Mouse (Mus musculus): ENCODE measurements around the gene Actn1. TPM values are rescaled to one million over a fixed set of nuclear protein-coding genes. Genes with fewer than 3 reads are reported as not detected.

Gene Actn1
- 80.4 and 81.7 TPM in 2 replicates for polyA plus RNA-seq (2014; fragmentation: Nextera tagmentation; extraction: Ambion mirVana)

DNA sequence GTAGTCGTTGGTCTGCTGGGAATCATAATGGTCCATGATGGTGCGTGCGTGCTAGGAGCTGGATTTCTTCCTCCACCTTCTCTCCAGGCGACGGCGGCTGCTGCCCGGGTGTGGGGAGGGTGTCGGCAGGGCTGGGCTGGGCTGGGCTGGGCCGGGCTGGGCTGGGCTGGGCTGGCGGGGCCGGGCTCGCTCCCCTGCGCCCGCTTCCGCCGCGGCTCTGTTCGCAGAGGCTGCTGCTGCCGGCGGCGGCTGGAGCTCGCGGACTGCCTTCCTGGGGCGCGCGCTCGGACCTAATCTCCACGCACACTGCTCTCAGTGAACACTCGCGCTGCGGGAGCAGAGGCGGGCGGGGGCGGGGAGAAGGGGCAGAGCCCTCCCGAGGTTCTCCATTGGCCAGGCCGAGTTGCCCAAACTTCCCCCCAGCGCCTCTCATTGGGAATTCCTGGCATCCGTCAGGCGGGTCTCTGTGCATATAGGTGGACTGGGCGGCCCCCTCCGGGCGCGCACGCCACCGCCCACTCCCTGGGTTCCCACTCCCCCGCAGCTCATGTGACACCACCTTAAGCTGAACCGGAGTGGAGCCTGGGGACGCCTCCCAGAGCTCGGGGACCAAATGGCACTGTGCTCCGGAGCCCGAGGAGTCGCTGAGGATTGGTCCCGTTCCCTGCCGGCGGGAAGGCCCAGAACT is at the start of gene Actn1:
TSS of gene Actn1 (minus strand) at position 316 of the 688 bp plus-strand sequence.
- under 1% methylated on average over 53 of the region's 55 CpGs for WGBS
- H3K36me3 ChIP-seq (ENCODE audit: control insufficient read depth, insufficient read depth, low read length) = no peaks in the 10 kb centered on the region
- no peaks in the 10 kb centered on the region for H3K27me3 ChIP-seq (ENCODE audit: control insufficient read depth, insufficient read depth, low read length)
- H3K4me2 ChIP-seq (replicated peaks; ENCODE audit: low read depth, low read length) = peak within 1 kb of the TSS; percentile 65
- H3K9ac ChIP-seq (replicated peaks; ENCODE audit: low read depth, low read length) = peak within 1 kb of the TSS; percentile 95
- H3K9me3 ChIP-seq (ENCODE audit: control insufficient read depth, low read depth, low read length) = no peaks in the 10 kb centered on the region
- peak; percentile 95 for ATAC-seq (ENCODE audit: insufficient number of reproducible peaks, insufficient read depth, low FRiP score, low read depth)
- peaks cover 24% of the 10 kb centered on the region for H3K4me1 ChIP-seq (ENCODE audit: control insufficient read depth, insufficient read depth, low read length)
- peak within 1 kb of the TSS; percentile 99 for H3K27ac ChIP-seq (ENCODE audit: low read length)
- peak within 1 kb of the TSS; percentile 88 for H3K4me3 ChIP-seq (ENCODE audit: low read depth, low read length)

DNA sequence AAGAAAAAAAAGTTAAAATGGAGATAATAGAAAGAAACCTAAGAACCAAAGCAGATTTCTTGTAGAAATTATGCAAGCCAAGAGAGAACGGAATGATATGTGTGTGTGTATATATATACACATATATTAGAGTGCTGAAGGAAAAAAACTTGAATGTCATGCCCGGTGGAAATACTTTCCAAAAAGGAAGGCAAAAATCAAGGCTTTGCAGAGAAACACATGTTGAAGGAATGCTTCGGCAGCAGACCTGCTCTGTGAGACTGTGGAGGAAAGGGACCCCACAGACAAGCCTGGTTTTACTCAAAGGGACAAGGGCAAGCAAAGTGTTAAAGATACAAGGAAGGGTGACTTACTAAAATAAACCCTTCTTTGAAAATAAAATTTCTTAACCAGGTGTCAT is 47.4 kb upstream of the Actn1 start:
- WGBS = 35% methylated on average over 3 of the region's 3 CpGs
- Histone ChIP-seq H3K9ac (replicated peaks; ENCODE audit: low read depth, low read length) (no peak overlapping the region), H3K36me3 (ENCODE audit: control insufficient read depth, insufficient read depth, low read length) (no peaks in the 10 kb centered on the region), H3K27ac (ENCODE audit: low read length) (no peak overlapping the region), H3K27me3 (ENCODE audit: control insufficient read depth, insufficient read depth, low read length) (no peaks in the 10 kb centered on the region), H3K4me1 (ENCODE audit: control insufficient read depth, insufficient read depth, low read length) (no peaks in the 10 kb centered on the region), H3K4me2 (replicated peaks; ENCODE audit: low read depth, low read length) (no peak overlapping the region), H3K9me3 (ENCODE audit: control insufficient read depth, low read depth, low read length) (no peaks in the 10 kb centered on the region), H3K4me3 (ENCODE audit: low read depth, low read length) (no peak overlapping the region)
- ATAC-seq (ENCODE audit: insufficient number of reproducible peaks, insufficient read depth, low FRiP score, low read depth) = no peak

DNA sequence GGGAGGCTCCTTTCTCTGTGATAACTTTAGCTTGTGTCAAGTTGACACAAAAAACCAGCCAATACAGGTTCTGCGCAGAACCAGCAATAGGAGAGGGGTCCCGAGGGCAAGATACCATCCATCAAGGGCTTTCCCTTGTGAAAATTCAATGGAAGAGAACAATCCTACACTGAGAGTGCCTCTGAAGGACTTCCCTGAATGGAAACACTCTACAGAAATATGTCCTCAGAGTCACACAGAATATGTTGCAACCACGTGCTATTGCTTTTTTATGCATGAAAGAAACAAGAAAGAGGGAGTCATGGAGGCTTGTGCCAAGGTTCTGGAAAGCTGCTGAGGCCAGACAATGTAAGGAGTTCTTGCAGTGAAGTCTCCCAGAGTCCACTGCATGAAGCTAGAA is 44.3 kb upstream of the Actn1 start:
- ATAC-seq (ENCODE audit: insufficient number of reproducible peaks, insufficient read depth, low FRiP score, low read depth) = no peak
- no peak overlapping the region for H3K4me3 ChIP-seq (ENCODE audit: low read depth, low read length)
- H3K36me3 ChIP-seq (ENCODE audit: control insufficient read depth, insufficient read depth, low read length) = no peaks in the 10 kb centered on the region
- H3K27me3 ChIP-seq (ENCODE audit: control insufficient read depth, insufficient read depth, low read length) = no peaks in the 10 kb centered on the region
- H3K9ac ChIP-seq (replicated peaks; ENCODE audit: low read depth, low read length) = no peak overlapping the region
- H3K9me3 ChIP-seq (ENCODE audit: control insufficient read depth, low read depth, low read length) = no peaks in the 10 kb centered on the region
- WGBS = 91% methylated on average over 3 of the region's 3 CpGs
- no peak overlapping the region for H3K27ac ChIP-seq (ENCODE audit: low read length)
- no peaks in the 10 kb centered on the region for H3K4me1 ChIP-seq (ENCODE audit: control insufficient read depth, insufficient read depth, low read length)
- H3K4me2 ChIP-seq (replicated peaks; ENCODE audit: low read depth, low read length) = no peak overlapping the region

DNA sequence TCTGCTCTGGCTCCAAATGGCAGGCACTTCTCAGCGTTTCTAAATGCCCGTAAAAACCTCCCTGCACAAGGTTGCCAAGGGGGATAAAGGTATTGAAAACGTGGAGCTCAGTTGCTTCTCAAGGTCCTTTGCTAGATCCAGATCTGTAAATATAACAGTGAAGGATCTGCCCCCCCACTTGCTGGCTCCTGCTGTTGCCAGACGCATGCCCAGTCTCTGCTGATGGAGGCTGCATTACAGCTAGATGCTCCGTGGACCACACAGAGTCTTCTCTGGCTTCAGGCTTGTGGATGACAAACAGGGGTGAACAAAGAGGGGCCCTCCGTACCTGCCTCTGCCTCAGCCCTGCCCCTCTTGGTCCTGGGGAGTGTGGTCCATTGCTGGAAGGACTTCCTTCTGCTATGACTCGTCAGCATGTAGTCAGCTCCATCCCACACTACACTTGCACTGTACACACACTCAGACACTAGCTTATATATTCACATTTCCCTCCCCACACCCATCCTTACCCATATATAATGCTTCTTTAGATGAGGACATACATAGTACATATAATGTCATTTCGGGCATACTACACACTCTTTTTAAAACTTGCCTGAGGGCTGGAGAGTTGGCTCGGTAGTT is 40.8 kb upstream of the Actn1 start:
- Histone ChIP-seq H3K9ac (replicated peaks; ENCODE audit: low read depth, low read length) (no peak overlapping the region), H3K4me1 (ENCODE audit: control insufficient read depth, insufficient read depth, low read length) (no peaks in the 10 kb centered on the region), H3K4me3 (ENCODE audit: low read depth, low read length) (no peak overlapping the region), H3K4me2 (replicated peaks; ENCODE audit: low read depth, low read length) (no peak overlapping the region), H3K27me3 (ENCODE audit: control insufficient read depth, insufficient read depth, low read length) (no peaks in the 10 kb centered on the region), H3K27ac (ENCODE audit: low read length) (no peak overlapping the region), H3K9me3 (ENCODE audit: control insufficient read depth, low read depth, low read length) (no peaks in the 10 kb centered on the region), H3K36me3 (ENCODE audit: control insufficient read depth, insufficient read depth, low read length) (no peaks in the 10 kb centered on the region)
- no peak for ATAC-seq (ENCODE audit: insufficient number of reproducible peaks, insufficient read depth, low FRiP score, low read depth)
- 71% methylated on average over 9 of the region's 9 CpGs for WGBS

- Histone ChIP-seq H3K4me3 (ENCODE audit: low read depth, low read length) (no peak overlapping the region), H3K27me3 (ENCODE audit: control insufficient read depth, insufficient read depth, low read length) (no peaks in the 10 kb centered on the region), H3K27ac (ENCODE audit: low read length) (no peak overlapping the region), H3K9ac (replicated peaks; ENCODE audit: low read depth, low read length) (no peak overlapping the region), H3K4me2 (replicated peaks; ENCODE audit: low read depth, low read length) (no peak overlapping the region), H3K4me1 (ENCODE audit: control insufficient read depth, insufficient read depth, low read length) (no peaks in the 10 kb centered on the region), H3K9me3 (ENCODE audit: control insufficient read depth, low read depth, low read length) (no peaks in the 10 kb centered on the region), H3K36me3 (ENCODE audit: control insufficient read depth, insufficient read depth, low read length) (no peaks in the 10 kb centered on the region)
- 45% methylated on average over 6 of the region's 6 CpGs for WGBS
- ATAC-seq (ENCODE audit: insufficient number of reproducible peaks, insufficient read depth, low FRiP score, low read depth) = no peak
These were observed 38.5 kb upstream of the Actn1 start for GRCm38 (mm10) chr12:80298714-80299113.

DNA sequence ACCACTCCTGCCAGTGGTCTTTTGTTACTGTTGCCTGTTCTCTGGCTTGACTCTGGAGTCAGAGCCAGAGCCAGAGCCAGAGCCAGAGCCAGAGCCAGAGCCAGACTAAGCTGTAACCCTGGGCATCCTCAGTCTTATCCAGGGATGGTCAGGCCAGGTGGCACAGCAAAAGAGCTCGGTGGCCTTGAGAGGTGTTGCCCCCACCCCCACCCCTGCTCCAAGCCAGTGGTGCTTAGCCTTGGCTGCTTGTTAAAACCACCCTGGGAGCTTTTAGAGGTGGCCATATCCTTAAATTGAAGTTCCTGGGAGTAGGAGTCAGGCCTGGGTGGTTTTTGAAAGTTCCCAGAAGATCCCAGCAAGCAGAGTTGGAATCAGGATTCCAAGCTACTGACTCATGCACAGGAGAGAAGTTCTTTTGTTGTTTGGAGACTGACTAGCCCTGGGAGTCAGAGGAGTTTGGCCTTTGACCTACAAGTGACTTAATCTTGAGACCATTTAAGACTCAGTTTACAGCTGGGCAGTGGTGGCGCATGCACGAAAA is 31.8 kb upstream of the Actn1 start:
- Histone ChIP-seq H3K9me3 (ENCODE audit: control insufficient read depth, low read depth, low read length) (no peaks in the 10 kb centered on the region), H3K4me2 (replicated peaks; ENCODE audit: low read depth, low read length) (no peak overlapping the region), H3K4me1 (ENCODE audit: control insufficient read depth, insufficient read depth, low read length) (no peaks in the 10 kb centered on the region), H3K27me3 (ENCODE audit: control insufficient read depth, insufficient read depth, low read length) (no peaks in the 10 kb centered on the region), H3K4me3 (ENCODE audit: low read depth, low read length) (no peak overlapping the region), H3K27ac (ENCODE audit: low read length) (no peak overlapping the region), H3K9ac (replicated peaks; ENCODE audit: low read depth, low read length) (no peak overlapping the region), H3K36me3 (ENCODE audit: control insufficient read depth, insufficient read depth, low read length) (no peaks in the 10 kb centered on the region)
- ATAC-seq (ENCODE audit: insufficient number of reproducible peaks, insufficient read depth, low FRiP score, low read depth) = no peak
- WGBS = 60% methylated on average over 3 of the region's 3 CpGs

DNA sequence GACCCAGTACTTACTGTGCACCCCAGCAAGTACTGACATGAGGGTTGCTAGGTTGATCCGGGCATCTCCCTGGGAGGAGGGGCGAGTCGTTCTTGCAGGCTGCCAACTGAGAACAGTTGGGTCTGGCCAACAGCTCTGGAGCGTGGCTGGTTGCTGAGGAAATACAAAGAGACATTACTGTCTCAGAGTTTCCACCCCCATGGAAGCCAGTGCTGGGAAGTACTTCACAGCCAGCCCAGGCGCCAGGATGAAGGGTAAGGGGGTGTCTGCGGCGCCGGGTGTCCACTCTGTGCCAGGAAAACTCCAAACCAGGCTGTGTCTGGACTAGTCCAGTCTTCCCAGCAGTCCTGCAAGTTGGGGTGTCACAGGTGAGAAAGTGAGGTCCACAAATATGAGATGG is 30.8 kb upstream of the Actn1 start:
- Histone ChIP-seq H3K27me3 (ENCODE audit: control insufficient read depth, insufficient read depth, low read length) (no peaks in the 10 kb centered on the region), H3K4me3 (ENCODE audit: low read depth, low read length) (no peak overlapping the region), H3K4me1 (ENCODE audit: control insufficient read depth, insufficient read depth, low read length) (no peaks in the 10 kb centered on the region), H3K4me2 (replicated peaks; ENCODE audit: low read depth, low read length) (no peak overlapping the region), H3K36me3 (ENCODE audit: control insufficient read depth, insufficient read depth, low read length) (no peaks in the 10 kb centered on the region), H3K9me3 (ENCODE audit: control insufficient read depth, low read depth, low read length) (no peaks in the 10 kb centered on the region), H3K27ac (ENCODE audit: low read length) (no peak overlapping the region), H3K9ac (replicated peaks; ENCODE audit: low read depth, low read length) (no peak overlapping the region)
- 87% methylated on average over 8 of the region's 8 CpGs for WGBS
- no peak for ATAC-seq (ENCODE audit: insufficient number of reproducible peaks, insufficient read depth, low FRiP score, low read depth)

DNA sequence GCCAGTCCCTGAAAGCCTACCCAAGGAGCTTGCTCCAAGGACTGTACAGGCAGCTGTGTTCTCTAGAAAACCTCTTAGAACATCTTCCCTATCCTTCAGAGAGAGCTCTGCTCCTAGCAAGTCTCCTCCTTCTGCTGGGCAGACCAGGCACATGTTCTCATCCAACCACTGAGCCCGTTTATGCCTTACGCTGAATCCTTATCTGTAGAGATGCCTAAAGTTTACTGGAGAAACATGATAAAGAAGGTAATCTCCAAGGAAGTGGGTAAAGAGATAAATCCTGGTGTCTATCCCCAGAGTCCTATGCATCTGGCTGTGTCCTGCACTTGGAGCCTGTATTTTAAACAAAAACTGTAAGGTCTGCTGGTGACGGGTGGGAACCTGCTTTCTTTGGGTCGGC is 30.3 kb upstream of the Actn1 start:
- no peaks in the 10 kb centered on the region for H3K36me3 ChIP-seq (ENCODE audit: control insufficient read depth, insufficient read depth, low read length)
- no peak for ATAC-seq (ENCODE audit: insufficient number of reproducible peaks, insufficient read depth, low FRiP score, low read depth)
- 71% methylated on average over 4 of the region's 4 CpGs for WGBS

More for the DNA sequence above, 30.3 kb upstream of the Actn1 start:
- Histone ChIP-seq H3K9me3 (ENCODE audit: control insufficient read depth, low read depth, low read length) (no peaks in the 10 kb centered on the region), H3K4me2 (replicated peaks; ENCODE audit: low read depth, low read length) (no peak overlapping the region), H3K4me1 (ENCODE audit: control insufficient read depth, insufficient read depth, low read length) (no peaks in the 10 kb centered on the region), H3K27ac (ENCODE audit: low read length) (no peak overlapping the region), H3K4me3 (ENCODE audit: low read depth, low read length) (no peak overlapping the region), H3K27me3 (ENCODE audit: control insufficient read depth, insufficient read depth, low read length) (no peaks in the 10 kb centered on the region), H3K9ac (replicated peaks; ENCODE audit: low read depth, low read length) (no peak overlapping the region)

Measured in stomach, embryonic 14.5 days (tissue).